Mouse (Mus musculus) monocyte, adult 2 months (primary cell): ENCODE results near the gene Fndc3a.

Experiments
- DNase-seq, 2 experiments: peaks; one replicate each; pipeline ENCODE4 v3.0.0; 2022; ENCODE audit warnings: low spot score in 2 of 2, low read depth in 1 of 2

The Fndc3a gene

GRCm38 (mm10) chr14:72709710-72710340, at the start of gene Fndc3a:
Gene Fndc3a (minus strand): TSS chr14:72710003.
- peak; percentile 45 to 72 for DNase-seq

DNA sequence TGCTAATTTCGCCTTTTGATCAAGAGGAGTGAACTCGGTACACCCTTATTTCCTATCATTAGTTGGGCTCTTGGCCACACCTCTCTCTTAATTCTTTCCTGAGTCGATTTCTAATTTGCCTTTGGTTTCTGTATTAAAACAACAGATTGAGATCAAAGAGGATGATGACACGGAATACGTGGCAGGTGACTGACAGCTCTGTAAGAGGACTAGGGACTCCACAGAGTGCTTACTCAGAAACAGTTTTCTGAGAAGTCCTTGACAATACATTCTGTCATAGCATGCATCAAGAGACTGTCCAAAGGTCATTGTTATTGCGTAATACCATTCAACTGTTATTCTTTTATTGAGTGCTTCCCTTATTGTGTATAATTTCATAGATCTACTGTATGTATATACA, 43.1 kb upstream of the Fndc3a start:
- DNase-seq, result no peak

DNA sequence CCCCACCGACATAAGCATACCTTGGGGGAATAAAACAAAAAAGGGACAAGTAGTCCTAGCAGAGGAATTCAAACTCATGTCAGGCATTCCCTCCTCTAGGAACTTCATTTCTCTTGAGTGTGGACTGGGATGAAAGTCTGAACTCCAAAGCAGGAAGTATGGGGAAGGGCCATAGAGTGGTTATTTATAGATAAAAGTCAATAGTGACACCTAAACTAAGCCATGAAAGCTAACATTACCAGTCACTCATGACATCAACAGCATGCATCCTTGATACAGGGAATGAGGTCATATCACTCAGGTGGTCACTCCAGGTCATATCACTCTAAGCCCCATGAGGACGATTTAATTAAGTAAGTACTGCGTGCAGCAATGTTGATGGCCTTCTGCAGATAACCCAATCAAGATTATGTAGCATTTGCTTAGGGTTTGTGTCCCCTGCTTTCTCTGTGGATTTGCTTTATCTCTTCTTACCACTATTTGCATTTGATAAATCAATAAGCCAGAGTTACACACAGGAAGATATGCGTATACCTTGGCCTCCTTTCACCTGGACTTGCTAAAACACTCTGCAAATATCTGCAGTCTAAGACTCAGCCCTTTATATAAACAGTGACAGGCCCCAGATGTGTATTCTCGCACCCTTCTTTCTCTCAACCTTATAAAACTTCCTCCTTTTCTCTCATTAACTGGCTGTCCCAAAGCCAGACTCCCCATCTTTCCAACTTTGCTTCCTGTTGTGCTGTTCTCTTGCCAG, 40.8 kb upstream of the Fndc3a start:
- DNase-seq, result no peak

- DNase-seq, result no peak
Observed at GRCm38 (mm10) chr14:72748331-72748730, 38.5 kb upstream of the Fndc3a start.

DNA sequence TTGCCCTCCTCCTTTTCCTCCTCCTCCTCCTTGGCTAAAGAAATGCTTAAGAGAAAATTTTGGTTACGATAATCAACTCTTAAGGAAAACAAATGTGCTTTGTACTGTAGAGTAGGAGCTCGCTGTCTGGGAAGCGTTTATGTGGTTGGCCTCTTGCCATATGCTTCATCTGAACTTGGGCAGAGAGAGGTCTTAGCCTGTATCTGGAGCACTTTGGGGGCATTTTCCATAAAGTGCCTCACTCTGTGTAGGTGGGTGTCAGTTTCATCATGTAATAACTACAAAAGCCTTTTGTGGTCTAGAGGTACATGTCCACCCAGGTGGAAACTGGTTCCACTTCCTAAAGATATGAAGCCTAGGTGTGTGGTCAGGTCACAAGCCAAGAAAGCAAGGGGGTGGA, 31.9 kb upstream of the Fndc3a start:
- no peak for DNase-seq

- peak in 1 of 2 experiments; percentile 2 for DNase-seq
Observed at GRCm38 (mm10) chr14:72740336-72740735, 30.5 kb upstream of the Fndc3a start.

GRCm38 (mm10) chr14:72739484-72740208, 29.8 kb upstream of the Fndc3a start:
- DNase-seq, result no peak

- DNase-seq, result no peak
Observed at GRCm38 (mm10) chr14:72738776-72739175, 29.0 kb upstream of the Fndc3a start.

DNA sequence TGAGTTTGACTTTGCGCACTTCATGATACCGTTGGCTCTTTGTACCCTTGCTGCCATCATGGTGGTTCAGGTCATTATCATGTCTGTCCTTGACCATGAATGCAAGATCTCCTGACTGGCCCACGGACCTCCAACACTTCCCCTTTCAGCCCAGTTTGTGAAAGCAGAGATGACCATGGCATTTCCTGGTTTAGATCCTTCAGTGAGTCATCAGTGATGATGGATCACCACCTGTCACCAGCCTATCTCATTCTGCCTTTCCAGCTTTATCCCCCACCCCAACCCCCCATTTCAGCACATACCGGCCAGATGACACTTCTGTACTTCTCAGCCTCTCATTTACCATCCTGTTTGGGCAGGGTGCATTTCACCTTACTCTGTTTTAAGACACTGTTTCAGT, 28.4 kb upstream of the Fndc3a start:
- no peak for DNase-seq

DNA sequence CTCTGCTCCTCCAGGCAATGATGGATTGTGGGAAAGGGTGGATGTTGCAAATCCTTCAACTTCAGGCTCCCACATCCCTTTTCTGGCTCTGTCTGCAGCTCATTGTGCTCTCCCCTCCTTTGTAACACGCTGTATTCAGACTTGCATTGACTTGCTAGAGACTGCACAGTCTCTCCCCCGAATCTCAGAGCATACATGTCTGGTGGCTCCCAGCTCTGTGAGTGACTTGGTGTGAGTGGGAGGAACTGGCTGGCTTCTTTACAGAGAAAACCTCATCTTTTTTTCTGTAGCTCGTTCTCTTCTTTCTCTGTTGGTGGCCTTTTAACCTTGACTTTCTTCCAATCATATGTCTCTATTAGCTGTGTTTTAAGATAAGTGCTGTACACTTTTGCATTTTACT, 16.1 kb upstream of the Fndc3a start:
- no peak for DNase-seq

GRCm38 (mm10) chr14:72722274-72723053, 12.7 kb upstream of the Fndc3a start:
- no peak for DNase-seq

- DNase-seq, result no peak
Observed at GRCm38 (mm10) chr14:72716175-72716574, 6.4 kb upstream of the Fndc3a start.

- DNase-seq, result no peak
Observed at GRCm38 (mm10) chr14:72711130-72711529, 1.3 kb upstream of the Fndc3a start.

DNA sequence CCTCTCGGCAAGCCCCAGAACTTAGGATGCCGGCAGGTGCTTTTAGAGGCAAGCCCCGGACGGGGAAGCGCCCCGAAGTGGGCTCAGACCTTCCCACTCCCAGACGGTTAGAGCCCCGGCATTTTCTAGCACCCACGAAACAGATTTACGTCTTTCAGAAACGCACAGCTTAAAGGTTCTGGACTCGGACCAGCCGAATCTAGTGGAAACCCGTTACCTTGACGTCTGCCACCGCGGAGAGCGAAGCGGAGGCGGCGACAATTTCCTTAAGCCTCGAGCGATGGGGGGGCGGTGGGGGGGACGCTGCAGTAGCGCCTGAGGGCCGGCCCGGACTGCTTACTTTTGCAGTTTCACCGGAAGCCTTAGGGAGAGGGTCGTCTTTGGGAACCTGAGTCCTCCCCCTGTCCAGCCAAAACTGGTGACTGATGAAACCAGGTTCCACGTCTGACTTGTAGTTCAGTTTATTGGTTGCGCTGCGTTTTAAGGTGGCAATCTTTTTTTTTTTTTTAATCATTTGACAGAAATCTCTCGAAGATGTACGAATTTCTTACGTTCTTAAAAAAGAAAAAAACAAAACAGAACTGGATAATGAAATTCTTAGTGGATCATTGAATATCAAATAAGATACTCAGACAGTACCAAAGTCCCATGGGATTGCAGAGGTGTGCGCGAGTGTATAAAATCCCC, 681 bp upstream of the Fndc3a start:
- peak in 1 of 2 experiments; percentile 23 for DNase-seq

DNA sequence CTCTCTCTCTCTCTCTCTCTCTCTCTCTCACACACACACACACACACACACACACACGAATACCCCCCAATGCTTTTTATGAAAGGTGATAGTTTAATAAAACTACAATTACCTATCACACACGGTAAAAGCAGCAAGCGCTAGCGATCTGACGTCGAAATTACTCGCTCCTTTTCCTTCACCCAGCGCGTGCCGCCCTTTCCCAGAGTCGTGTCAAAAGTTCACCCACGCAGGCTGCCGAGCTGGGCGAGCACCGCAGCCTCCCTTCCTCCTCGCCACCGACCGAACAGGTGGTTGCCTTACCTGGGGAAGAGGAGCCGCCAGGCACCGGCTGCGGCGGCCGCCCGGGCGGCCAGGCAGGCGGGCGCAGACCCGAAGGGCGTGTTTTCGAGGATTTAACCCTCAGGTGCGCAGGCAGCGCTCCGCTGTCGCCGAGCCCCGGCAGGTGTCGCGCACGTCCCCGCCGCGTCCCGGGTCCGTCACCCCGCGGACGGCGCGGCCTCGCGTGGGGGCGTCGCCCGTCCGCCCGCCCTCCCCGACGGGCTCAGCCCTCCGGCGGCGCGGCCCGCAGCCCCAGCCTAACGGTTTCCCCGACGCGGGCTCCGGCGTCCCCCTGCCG, 603 bp downstream of the Fndc3a start:
- DNase-seq, result no peak

- peak in 1 of 2 experiments; percentile 5 for DNase-seq
Observed at GRCm38 (mm10) chr14:72708581-72708991, 1.2 kb downstream of the Fndc3a start.

DNA sequence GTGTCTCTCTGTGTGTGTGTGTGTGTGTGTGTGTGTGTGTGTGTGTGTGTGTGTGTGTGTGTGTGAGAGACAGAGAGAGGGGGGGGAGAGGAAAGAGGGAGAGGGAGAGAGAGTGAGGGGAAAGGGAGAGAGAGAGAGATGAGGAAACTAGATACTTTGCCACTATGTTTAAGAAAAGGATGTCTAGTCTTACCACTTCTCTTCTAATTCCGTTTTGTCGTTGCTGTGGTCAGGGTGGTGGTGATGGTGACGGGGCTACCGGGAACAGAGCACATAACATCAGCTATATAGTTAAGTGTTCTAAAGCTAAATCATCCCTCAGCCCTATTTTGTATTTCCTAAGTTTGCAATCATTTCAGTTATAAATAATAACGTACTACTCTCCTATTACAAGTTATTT, 9.7 kb downstream of the Fndc3a start:
- DNase-seq, result no peak

GRCm38 (mm10) chr14:72691406-72691805, 18.4 kb downstream of the Fndc3a start:
- DNase-seq, result no peak

- no peak for DNase-seq
Observed at GRCm38 (mm10) chr14:72689525-72689924, 20.3 kb downstream of the Fndc3a start.

GRCm38 (mm10) chr14:72684857-72685370, 24.9 kb downstream of the Fndc3a start:
- DNase-seq, result no peak
